Mouse (Mus musculus) c-Kit-negative CD71-positive TER-119-positive erythroid progenitor cells, embryonic 14.5 days (primary cell): Measurements from ENCODE around the gene Tmem221.

ENCODE experiments used
- DNase-seq: peaks from one replicate; pipeline ENCODE4 v3.0.0-alpha.2; 2013; ENCODE audit warnings: low read depth, low spot score

Tmem221 gene

DNA sequence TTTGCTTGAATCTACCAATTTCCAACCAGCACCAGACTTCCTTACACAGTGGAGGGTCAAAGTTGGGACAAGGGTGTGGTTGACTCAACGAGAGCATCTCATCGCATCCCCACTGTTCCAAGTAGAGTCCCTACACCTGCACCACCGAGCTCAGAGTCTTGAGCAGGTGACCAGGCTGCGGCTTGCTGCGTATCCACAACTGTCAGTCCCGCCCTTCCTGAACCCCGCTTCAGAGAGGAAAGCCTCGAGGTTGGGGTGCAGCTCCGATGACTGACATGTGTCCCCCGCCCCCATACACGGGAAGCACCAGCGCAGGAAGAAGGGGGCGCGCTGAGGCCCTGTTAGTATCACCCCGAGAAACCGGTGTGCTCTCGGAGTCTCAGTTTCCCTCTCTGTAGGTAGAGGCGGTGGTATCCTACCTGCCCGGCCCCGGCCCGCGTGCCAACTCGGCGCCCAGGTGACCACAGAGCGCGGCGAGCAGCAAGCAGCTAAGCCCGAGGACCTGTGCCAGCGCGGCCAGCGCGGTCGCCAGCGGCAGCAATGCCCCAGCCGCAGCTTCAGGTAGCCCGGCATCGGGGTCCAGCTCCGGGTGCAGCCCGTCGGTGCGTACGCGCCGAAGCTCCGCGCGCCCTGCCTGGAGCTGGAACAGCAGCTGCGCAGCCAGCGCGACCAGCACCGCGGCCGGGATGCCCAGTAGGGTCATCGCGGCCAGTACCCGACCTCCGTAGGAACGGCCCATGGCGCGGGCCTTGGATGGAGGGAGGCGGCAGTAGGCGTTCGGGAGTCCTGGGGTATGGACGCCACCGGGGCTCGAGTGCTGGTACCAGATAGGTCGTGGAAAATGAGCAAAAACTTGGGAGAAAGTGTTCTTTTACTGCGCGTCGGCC, at the start of gene Tmem221:
Gene Tmem221 (minus strand): TSS at position 801 of the 887 bp plus-strand sequence.
- no peak for DNase-seq

DNA sequence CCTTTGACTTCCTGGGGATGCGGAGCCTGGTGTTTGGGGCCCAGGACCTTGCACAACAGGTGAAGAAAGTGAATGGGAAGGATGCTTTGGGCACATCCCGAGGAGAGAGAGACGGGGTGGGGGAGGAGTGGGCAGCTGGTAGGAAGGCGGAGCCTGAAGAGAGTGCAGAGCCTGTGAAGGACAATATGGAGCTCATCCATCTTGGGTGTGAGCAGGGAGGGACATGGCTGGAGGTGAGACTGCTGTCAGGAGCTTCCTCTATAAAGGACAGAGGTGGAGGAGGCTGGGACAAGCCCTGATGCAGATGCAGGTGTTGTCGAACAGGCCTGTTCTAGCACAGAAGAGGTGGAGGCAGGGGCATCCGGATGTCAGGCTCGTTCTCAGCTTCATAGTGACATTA, 45.4 kb upstream of the Tmem221 start:
- no peak for DNase-seq

DNA sequence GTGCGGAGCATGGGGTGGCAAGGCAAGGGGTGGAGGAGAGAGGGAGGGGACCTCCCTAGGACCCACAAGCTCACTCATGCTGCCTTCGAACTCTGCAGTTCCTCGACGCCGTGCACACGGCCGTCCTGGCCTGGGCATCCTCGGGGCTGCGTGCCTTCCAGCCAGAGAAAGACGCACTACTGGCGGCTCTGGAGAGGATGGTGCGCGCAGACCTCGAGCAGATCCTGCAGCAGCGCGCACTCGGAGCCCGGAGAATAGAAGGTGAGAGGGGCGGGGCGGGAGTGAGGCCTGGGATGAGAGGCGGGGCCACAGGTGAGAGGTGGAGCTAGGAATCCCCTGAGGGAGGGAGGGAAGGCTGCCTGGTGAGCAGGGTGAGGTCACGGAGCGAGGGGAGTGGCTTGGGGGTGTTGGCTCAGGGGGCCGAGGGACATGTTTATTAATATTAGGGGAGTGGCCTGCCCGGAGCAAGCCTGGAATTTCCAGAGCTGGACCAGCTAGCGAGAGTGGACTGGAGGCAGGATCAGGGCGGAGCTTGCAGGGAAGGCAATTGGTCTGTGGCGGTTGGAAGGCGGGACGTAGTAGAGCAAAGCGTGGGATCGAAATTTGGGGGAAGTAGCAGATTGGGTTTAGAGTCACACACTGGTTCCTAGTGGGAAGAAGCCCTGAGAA, 44.1 kb upstream of the Tmem221 start:
- no peak for DNase-seq

GRCm38 (mm10) chr8:71601939-71602665, 43.4 kb upstream of the Tmem221 start:
- no peak for DNase-seq

- no peak for DNase-seq
Observed at GRCm38 (mm10) chr8:71598841-71599240, 40.2 kb upstream of the Tmem221 start.

GRCm38 (mm10) chr8:71598375-71598774, 39.7 kb upstream of the Tmem221 start:
- no peak for DNase-seq

DNA sequence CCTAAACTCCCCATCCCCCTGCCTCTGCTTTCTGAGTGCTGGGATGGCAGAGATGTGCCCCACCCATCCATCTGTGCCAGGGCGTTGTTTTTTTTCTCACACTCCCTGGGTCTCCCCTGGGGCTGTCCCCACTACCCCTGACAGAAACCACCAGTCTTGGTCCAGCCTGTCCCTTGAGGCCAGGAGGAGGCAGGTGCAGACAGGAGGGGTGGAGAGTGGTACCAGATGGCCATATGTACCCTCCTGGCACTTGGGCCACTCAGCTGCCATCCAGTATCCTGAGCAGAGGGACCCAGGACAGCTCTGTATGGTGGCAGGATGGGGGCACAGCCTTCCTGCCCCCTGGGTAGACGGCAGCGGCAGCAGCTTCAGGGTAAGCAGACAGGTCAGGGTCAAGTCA, 38.8 kb upstream of the Tmem221 start, which contains the start of gene Fam129c:
Gene Fam129c (plus strand): TSS at position 198 of the 400 bp plus-strand sequence.
- DNase-seq, result no peak

GRCm38 (mm10) chr8:71596798-71597197, 38.1 kb upstream of the Tmem221 start:
- DNase-seq, result no peak

- no peak for DNase-seq
Observed at GRCm38 (mm10) chr8:71596384-71596783, 37.7 kb upstream of the Tmem221 start.

GRCm38 (mm10) chr8:71595862-71596261, 37.2 kb upstream of the Tmem221 start:
- DNase-seq, result peak; percentile 55

DNA sequence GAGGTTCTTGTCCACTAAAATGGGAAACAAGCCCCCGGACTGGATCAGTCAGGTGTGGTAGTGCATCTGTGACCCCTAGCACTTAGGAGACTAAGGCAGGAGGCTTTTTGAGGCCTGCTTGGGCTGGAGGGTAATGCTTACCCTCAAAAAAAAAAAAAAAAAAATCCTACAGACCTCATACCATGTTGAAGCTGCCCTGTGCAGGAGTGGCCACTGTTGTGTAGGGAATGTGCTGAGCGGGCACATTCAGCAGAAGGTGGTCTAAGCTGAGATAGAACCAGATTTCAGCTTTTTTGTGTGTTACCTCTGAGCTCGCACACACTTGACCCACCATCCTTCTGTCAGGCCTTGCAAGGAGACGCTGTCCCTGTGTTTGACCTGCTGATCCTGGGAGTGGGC, 35.7 kb upstream of the Tmem221 start:
- no peak for DNase-seq

GRCm38 (mm10) chr8:71593556-71594323, 35.1 kb upstream of the Tmem221 start:
- no peak for DNase-seq

GRCm38 (mm10) chr8:71592374-71593170, 33.9 kb upstream of the Tmem221 start:
- DNase-seq, result no peak

GRCm38 (mm10) chr8:71591471-71592373, 33.1 kb upstream of the Tmem221 start, which contains the start of gene Pgls:
Gene Pgls, plus strand, starts transcription at chr8:71592176.
- peak; percentile 71 for DNase-seq

DNA sequence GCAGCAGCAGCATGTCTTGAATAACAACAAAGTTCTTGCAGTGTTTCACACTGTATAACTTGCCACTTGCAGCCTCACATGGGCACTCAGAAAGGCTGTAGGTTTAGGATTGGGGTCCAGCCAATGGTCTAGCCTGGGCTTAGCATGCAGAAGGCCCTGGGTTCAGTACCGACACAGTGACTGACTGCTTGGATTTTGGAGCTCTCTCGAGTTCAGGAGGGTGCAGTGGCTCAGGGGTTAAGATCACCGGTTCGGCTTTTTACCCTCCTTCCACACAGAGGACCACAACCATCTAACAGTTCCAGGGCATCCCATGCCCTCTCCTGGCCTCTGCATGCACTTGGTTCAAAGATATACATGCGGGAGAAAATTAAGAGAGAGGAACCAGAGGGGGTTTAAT, 32.3 kb upstream of the Tmem221 start:
- no peak for DNase-seq

- DNase-seq, result no peak
Observed at GRCm38 (mm10) chr8:71588762-71589161, 30.1 kb upstream of the Tmem221 start.

GRCm38 (mm10) chr8:71586891-71587290, 28.2 kb upstream of the Tmem221 start:
- no peak for DNase-seq

DNA sequence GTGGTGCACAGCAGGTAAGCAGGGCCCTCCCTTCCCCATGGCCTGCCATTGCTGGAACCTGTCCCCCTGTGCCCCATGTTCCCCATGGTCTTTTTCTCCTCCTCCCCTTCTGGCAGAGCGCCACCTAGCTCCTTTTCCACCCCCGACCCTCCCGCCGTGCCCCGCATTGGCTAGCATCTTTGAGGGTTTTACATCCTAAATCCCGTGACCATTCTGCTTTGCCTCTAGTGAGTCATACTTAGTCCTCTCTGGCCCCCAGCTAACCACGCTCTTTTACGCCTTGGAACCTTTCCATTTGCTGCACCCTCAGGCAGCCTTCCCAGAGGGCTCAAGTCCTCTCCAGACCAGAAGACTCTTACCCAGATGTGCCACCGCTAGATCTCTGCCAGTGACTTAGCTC, 21.5 kb upstream of the Tmem221 start:
- DNase-seq, result no peak

DNA sequence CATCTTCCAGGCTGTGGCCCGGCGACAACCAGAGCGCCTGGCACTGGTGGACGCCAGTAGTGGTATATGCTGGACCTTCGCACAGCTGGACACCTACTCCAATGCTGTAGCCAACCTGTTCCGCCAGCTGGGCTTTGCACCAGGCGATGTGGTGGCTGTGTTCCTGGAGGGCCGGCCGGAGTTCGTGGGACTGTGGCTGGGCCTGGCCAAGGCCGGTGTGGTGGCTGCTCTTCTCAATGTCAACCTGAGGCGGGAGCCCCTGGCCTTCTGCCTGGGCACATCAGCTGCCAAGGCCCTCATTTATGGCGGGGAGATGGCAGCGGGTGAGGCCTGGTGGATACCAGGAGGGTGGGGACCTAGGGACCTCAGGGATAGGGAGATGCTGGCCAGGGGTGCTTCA, 20.8 kb upstream of the Tmem221 start:
- no peak for DNase-seq
